Mouse (Mus musculus) olfactory bulb, adult 2 months (tissue): ENCODE data around the gene Ntn5.

Experiments
- CTCF ChIP-seq: fragments of 200-500 bp; IDR thresholded peaks from 2 replicates; pipeline ENCODE4 v1.5.1; 2012; ENCODE audit warnings: low read depth, mild to moderate bottlenecking, low read length, moderate library complexity; ENCODE audit not compliant: insufficient read depth
- POLR2A ChIP-seq: fragments of 200-500 bp; IDR thresholded peaks from 2 replicates; pipeline ENCODE4 v1.6.1; 2012; ENCODE audit warnings: mild to moderate bottlenecking, low read depth, low read length, moderate library complexity; ENCODE audit not compliant: insufficient read depth

- TF ChIP-seq POLR2A: no peak
- TF ChIP-seq CTCF: no peak
These were observed 24.5 kb downstream of the Ntn5 start for GRCm38 (mm10) chr7:45708221-45708761.
